Mouse (Mus musculus) forebrain, embryonic 13.5 days (tissue): ENCODE data around the gene Maml2. TPM values are rescaled to one million over a fixed set of nuclear protein-coding genes. Genes with fewer than 3 reads are reported as not detected.

Source experiments
- ATAC-seq: fragments of 200-750 bp; cut with Nextera tagmentation; 2 replicates; pipeline ENCODE4 v1.8.0; 2017
- H3K27ac ChIP-seq: fragments of 300-500 bp; sonication (generic); 2 replicates; pipeline ENCODE4 v1.5.1; 2015; ENCODE audit warnings: inconsistent platforms, mild to moderate bottlenecking, moderate library complexity
- H3K27me3 ChIP-seq: fragments of 300-500 bp; sonication (generic); 2 replicates; pipeline ENCODE4 v1.6.1; 2015; ENCODE audit warnings: mild to moderate bottlenecking, inconsistent platforms
- H3K36me3 ChIP-seq: fragments of 300-500 bp; sonication (generic); 2 replicates; pipeline ENCODE4 v1.6.1; 2015; ENCODE audit warnings: mild to moderate bottlenecking, inconsistent platforms; ENCODE audit not compliant: poor library complexity, severe bottlenecking
- H3K4me1 ChIP-seq: fragments of 300-500 bp; sonication (generic); 2 replicates; pipeline ENCODE4 v1.6.1; 2015; ENCODE audit warnings: inconsistent platforms
- H3K4me2 ChIP-seq: fragments of 300-500 bp; sonication (generic); 2 replicates; pipeline ENCODE4 v1.6.1; 2015; ENCODE audit warnings: inconsistent platforms, mild to moderate bottlenecking, moderate library complexity
- H3K4me3 ChIP-seq: fragments of 300-500 bp; sonication (generic); 2 replicates; pipeline ENCODE4 v1.5.1; 2015; ENCODE audit warnings: mild to moderate bottlenecking, inconsistent platforms
- H3K9ac ChIP-seq: fragments of 300-500 bp; sonication (generic); 2 replicates; pipeline ENCODE4 v1.6.1; 2015; ENCODE audit warnings: mild to moderate bottlenecking, inconsistent platforms
- H3K9me3 ChIP-seq: fragments of 300-500 bp; sonication (generic); replicated peaks from 2 replicates; pipeline ENCODE4 v1.6.1; 2016; ENCODE audit warnings: inconsistent platforms
- WGBS: fragments of 180-500 bp; shearing (Covaris S2); methylation state at CpG from one replicate; pipeline ENCODE4 v1.1.7; 2015; 5-methylcytosine and 5-hydroxymethylcytosine counted together
- polyA plus RNA-seq: library from polyadenylated mRNA; unstranded; fragments of >200 nt; fragmentation: Nextera tagmentation; extraction: Ambion mirVana; gene quantifications from 2 replicates; pipeline ENCODE4 v1.2.1, GENCODE M21; 2015

Gene Maml2
- polyA plus RNA-seq, 1 experiment from 2014 or later = 8.8 TPM

DNA sequence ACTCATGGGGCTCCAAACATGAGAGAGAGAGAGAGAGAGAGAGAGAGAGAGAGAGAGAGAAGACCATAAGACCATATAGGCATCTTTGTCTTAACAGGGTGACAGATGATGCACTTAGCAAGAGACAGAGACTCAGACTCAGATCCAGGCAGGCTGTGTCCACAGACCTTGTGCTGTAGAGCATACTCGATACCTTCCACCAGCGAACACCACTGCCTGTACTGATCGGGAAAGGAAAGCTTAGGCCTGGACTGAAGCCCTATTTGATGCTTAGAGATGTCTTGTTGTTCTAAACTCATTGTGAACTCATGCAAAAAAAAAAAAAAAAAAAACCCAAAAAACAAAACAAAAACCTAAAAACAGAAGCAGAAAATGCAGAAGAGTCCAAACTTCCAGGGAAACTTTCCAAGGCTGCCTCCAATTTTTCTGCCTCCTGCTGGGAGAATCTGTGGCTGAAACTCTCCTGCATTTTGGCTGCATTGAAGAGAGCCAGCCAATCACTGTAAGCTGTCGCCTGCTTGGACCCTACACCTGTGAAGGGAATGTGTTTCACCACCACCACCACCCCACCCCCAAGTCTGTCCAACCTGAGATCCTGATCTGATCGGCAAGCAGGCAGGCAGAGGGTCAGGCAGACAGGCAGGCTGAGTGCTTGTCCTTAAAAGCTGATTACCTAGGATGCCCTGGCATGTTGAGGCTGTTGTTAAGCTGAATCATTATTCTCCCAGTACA is 268.6 kb downstream of the Maml2 start:
- H3K4me2 ChIP-seq = no peak overlapping the region
- H3K9me3 ChIP-seq = no peaks in the 10 kb centered on the region
- no peak overlapping the region for H3K27ac ChIP-seq
- ATAC-seq = no peak
- no peaks in the 10 kb centered on the region for H3K36me3 ChIP-seq
- 82% methylated on average over 5 of the region's 5 CpGs for WGBS
- no peak overlapping the region for H3K9ac ChIP-seq
- no peaks in the 10 kb centered on the region for H3K27me3 ChIP-seq
- H3K4me3 ChIP-seq = no peak overlapping the region
- peaks cover 21% of the 10 kb centered on the region for H3K4me1 ChIP-seq

DNA sequence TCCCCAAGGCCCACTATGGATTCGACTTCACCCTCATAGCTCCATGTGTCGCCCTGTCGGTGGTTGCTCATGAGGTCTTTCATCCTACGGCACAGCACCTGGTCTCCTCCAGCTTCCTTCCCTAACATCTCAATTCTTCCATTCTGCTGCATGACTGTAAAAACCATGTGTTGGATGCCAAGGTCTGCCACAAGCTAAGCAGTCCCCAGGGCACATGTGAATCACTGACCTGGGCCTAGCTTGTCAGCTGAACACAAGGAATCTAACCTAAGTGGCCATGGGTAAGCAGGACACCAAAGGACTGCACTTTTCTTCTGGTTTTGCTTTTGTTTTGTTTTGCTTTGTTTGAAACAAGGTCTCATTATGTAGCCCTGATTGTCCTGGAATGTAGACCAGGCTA is 271.3 kb downstream of the Maml2 start:
- Histone ChIP-seq H3K27me3 (no peaks in the 10 kb centered on the region), H3K4me3 (no peak overlapping the region), H3K9me3 (peaks cover 5% of the 10 kb centered on the region; the same call in 1 of the 2 replicates), H3K9ac (no peak overlapping the region), H3K36me3 (no peaks in the 10 kb centered on the region), H3K27ac (no peak overlapping the region), H3K4me1 (peaks cover 12% of the 10 kb centered on the region), H3K4me2 (no peak overlapping the region)
- no peak for ATAC-seq
- WGBS = 93% methylated on average over 4 of the region's 4 CpGs

DNA sequence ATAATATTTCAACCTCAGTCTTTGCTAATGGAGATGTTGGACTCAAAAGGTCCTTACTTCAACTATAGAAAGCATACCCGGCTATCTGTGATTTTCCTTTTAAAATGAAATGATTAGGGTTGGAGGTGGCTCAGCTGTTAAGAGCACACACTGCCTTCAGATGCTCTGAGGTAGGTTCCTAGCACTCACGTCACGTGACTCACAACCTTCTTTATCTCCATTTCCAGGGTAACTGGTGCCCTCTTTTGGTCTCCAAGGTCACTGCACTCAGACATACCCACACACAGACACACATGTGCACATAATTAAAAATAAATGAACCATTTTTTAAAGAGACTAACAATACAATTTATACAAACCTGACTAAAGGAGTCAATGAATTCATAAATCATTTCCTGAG is 275.1 kb downstream of the Maml2 start:
- Histone ChIP-seq H3K9me3 (peaks cover 5% of the 10 kb centered on the region; the same call in 1 of the 2 replicates), H3K27ac (no peak overlapping the region), H3K4me2 (no peak overlapping the region), H3K4me1 (peaks cover 10% of the 10 kb centered on the region), H3K4me3 (no peak overlapping the region), H3K9ac (no peak overlapping the region), H3K36me3 (no peaks in the 10 kb centered on the region), H3K27me3 (no peaks in the 10 kb centered on the region)
- WGBS = 96% methylated on average over 3 of the region's 3 CpGs
- no peak for ATAC-seq

DNA sequence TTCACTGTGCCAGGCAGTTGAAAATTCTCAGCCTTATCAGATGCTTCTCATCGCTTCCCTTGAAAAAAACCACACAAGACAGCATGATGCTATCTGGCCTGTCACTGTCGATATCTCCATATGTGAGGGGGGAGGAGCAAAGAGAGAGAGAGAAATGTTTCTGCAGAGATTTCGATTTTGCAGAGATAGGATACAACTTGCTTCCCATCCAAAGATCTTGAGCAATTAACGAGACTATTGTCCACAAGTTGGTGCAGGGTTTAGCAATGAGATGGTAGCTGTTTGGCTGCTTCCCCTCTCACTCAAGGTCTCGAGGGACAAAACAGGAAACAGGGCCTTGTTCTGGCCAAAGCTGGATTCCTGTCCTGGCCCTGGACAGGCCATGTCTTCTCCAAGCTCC is 276.3 kb downstream of the Maml2 start:
- peaks cover 13% of the 10 kb centered on the region for H3K4me1 ChIP-seq
- no peak overlapping the region for H3K4me3 ChIP-seq
- no peaks in the 10 kb centered on the region for H3K36me3 ChIP-seq
- 77% methylated on average over 5 of the region's 5 CpGs for WGBS
- H3K9ac ChIP-seq = no peak overlapping the region
- peaks cover 5% of the 10 kb centered on the region; the same call in 1 of the 2 replicates for H3K9me3 ChIP-seq
- H3K27me3 ChIP-seq = 0 out of 2 replicates have a peak, but pooled peaks cover 2% of the 10 kb centered on the region
- H3K27ac ChIP-seq = no peak overlapping the region
- H3K4me2 ChIP-seq = no peak overlapping the region
- ATAC-seq = no peak

DNA sequence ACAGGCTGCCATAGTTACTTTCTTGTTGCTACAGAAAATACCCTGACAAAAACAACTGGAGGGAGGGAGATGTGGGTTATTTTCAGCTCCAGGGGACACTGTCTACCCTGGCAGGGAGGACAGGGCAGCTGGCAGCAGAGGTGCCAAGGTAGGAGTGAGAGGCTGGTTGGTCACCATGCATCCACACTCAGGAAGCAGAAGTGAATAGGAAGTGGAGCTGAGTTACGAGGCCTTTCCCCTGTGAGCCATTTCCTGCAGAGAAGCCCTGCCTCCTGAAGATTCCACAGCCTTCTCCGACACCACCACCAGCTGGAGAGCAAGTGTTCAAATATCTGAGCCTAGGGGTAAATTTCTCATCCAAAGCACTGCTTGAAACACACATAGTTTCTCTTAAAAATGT is 277.2 kb downstream of the Maml2 start:
- no peaks in the 10 kb centered on the region for H3K36me3 ChIP-seq

DNA sequence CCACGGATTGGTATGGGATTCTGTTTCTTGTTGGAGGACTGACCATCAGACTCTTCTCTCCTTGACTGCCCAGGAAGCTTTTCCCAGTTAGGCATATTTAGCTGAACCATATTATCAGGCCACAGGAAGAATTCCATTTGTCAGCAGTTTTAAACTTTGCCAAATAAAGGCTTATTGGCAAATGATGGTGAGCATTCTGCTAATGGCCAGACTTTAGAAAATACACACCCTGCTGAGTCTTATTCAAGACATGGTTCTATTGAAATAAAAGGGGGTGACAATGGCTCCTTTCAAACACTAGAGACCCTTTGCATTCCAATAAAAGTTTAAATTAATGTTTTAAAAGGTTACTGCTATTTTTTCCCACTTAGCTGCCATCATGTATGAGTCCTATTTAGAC is 279.4 kb downstream of the Maml2 start:
- H3K9ac ChIP-seq = no peak overlapping the region
- H3K4me3 ChIP-seq = no peak overlapping the region
- H3K27me3 ChIP-seq = 0 out of 2 replicates have a peak, but pooled peaks cover 2% of the 10 kb centered on the region
- peaks cover 5% of the 10 kb centered on the region; the same call in 1 of the 2 replicates for H3K9me3 ChIP-seq
- H3K27ac ChIP-seq = no peak overlapping the region
- WGBS = 47% methylated on average over 1 of the region's 1 CpGs
- peaks cover 13% of the 10 kb centered on the region for H3K4me1 ChIP-seq
- H3K4me2 ChIP-seq = no peak overlapping the region
- ATAC-seq = no peak
- H3K36me3 ChIP-seq = no peaks in the 10 kb centered on the region

More for the DNA sequence above, 277.2 kb downstream of the Maml2 start:
- Histone ChIP-seq H3K9me3 (peaks cover 5% of the 10 kb centered on the region; the same call in 1 of the 2 replicates), H3K4me1 (peaks cover 13% of the 10 kb centered on the region), H3K27me3 (0 out of 2 replicates have a peak, but pooled peaks cover 2% of the 10 kb centered on the region), H3K27ac (no peak overlapping the region), H3K4me2 (no peak overlapping the region), H3K9ac (no peak overlapping the region), H3K4me3 (no peak overlapping the region)
- ATAC-seq = no peak
- WGBS = 79% methylated on average over 2 of the region's 2 CpGs

DNA sequence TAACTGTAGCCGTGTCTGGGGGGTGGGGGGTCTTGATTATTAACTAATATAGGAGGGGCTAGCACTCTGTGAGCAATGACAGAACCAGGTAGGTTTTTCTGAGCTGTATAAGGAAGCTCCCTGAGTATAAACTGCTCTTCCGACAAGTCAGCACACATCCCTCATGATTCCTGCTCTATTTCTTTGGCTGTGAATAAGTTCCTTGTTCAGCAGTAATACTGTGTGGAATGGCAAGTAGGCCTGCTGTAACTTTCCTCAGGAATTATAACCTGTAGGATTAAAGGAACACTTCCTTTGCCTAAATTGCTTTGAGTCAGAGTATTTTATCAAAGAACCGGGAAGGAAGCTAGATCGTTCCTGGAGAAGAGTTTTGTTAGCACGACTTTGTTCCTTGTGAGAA is 283.4 kb downstream of the Maml2 start:
- H3K36me3 ChIP-seq = no peaks in the 10 kb centered on the region
- H3K4me3 ChIP-seq = no peak overlapping the region
- peaks cover 31% of the 10 kb centered on the region for H3K4me1 ChIP-seq
- no peak overlapping the region for H3K27ac ChIP-seq
- no peak for ATAC-seq
- no peak overlapping the region for H3K4me2 ChIP-seq
- no peaks in the 10 kb centered on the region for H3K9me3 ChIP-seq
- 0 out of 2 replicates have a peak, but pooled peaks cover 2% of the 10 kb centered on the region for H3K27me3 ChIP-seq
- H3K9ac ChIP-seq = no peak overlapping the region
- WGBS = 86% methylated on average over 5 of the region's 5 CpGs

DNA sequence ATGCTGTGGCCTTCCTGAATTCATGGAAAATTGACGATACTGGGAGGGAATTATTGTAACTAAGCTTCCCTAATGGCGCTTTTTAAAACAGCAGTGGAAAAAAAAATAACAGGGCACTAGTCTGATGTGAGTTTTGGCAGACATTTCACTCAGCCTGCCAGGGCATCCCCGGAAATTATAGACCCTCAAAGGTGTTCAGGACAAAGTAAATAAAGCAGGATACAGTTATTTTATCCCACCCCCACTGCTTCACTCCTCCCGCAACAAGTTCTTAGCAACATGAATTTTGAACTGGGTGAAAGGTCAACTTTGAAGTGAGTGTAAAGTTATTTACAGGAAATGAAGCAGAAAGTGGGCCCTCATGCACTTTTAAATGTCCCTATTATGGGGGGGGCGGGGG is 286.2 kb downstream of the Maml2 start:
- Histone ChIP-seq H3K4me2 (no peak overlapping the region), H3K27me3 (no peaks in the 10 kb centered on the region), H3K4me1 (peaks cover 33% of the 10 kb centered on the region), H3K9me3 (no peaks in the 10 kb centered on the region), H3K36me3 (no peaks in the 10 kb centered on the region), H3K27ac (no peak overlapping the region; the same call in 1 of the 2 replicates), H3K9ac (no peak overlapping the region), H3K4me3 (no peak overlapping the region)
- ATAC-seq = no peak
- 39% methylated on average over 5 of the region's 5 CpGs for WGBS

DNA sequence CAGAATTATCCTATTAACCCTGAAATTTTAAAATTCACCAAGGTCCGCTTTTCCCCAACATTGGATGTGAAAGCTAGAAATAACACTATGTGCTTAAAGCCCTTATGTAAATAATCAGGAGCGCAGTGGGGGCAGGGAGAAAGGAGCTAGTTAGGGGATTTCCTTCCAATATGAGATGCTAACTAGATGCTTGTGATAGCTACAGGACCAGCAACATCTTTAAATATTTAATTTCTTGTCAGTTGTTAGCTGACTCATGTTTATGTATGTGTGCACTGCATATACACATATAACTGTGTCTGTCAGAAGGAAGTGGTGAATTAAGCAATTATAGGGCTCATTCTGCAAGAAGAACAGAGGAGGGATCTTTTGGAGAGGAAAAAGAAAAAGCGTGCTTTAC is 286.7 kb downstream of the Maml2 start:
- H3K4me2 ChIP-seq = no peak overlapping the region
- no peak overlapping the region; the same call in 1 of the 2 replicates for H3K27ac ChIP-seq
- ATAC-seq = peak; percentile 44; the same call in 1 of the 2 replicates
- H3K9me3 ChIP-seq = no peaks in the 10 kb centered on the region
- H3K36me3 ChIP-seq = no peaks in the 10 kb centered on the region
- H3K27me3 ChIP-seq = no peaks in the 10 kb centered on the region
- H3K9ac ChIP-seq = no peak overlapping the region
- H3K4me1 ChIP-seq = peaks cover 33% of the 10 kb centered on the region
- no peak overlapping the region for H3K4me3 ChIP-seq
- WGBS = 80% methylated on average over 3 of the region's 3 CpGs

DNA sequence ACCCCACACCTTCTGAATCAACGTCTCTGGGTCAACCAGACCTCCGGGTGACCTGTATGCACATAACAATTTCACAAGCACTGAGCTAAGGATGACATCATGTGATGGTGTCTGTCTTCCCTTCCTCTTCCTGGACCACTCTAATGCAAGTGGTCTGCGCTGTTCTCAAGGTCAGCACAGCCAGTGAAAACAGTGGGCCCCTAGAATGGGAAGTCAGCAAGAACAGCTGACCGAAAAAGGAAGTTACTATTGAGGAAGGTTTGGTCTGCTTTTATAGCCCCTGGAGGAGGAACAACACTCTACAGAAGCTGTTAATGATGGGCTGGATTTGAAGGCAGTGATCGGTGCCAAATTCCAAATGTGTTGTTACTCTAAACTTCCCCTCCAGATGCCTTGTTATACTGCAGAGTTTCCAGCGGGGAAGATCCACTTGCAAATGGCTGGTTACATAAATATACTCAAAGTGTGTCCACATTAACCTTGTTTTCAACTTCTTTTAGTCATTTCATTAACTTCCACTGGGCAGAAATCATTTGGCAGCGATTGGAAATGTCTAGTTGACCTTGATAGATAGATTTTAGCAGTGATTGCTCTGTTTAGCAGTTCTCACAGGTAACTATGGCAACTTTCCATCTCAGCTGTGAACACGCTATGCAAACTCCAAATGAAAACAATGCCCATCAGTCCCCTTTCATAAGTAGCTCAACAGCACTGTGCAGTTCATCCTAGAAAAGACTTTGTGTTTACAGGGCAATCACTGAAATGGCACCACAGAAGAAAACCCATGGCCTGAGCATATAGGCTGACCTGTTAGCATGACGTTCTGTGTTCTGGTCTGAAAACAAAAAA is 289.6 kb downstream of the Maml2 start:
- no peak overlapping the region for H3K4me2 ChIP-seq
- H3K9me3 ChIP-seq = no peaks in the 10 kb centered on the region
- no peak overlapping the region for H3K4me3 ChIP-seq
- H3K9ac ChIP-seq = no peak overlapping the region
- no peak overlapping the region for H3K27ac ChIP-seq
- WGBS = 65% methylated on average over 9 of the region's 9 CpGs
- ATAC-seq = no peak; the same call in 1 of the 2 replicates
- H3K27me3 ChIP-seq = no peaks in the 10 kb centered on the region
- H3K4me1 ChIP-seq = peaks cover 33% of the 10 kb centered on the region
- H3K36me3 ChIP-seq = no peaks in the 10 kb centered on the region

DNA sequence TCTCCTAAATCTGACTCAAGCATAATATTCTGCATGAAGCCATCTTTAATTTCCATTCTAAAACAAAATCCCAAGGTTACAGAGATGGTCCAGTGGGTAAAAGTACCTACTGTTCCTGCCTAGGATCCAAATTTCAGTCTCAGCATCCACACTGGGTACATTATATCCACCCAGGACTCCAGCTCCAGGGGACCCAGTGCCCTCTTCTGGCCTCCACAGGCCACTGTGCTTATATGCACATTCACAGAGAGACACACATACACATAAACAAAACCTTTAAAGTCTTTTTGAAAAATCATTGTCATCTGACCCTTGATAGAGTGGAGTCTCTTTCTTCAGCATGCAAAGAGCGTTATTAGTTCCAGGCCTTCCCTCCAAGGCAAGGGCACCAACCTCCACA is 291.0 kb downstream of the Maml2 start:
- no peak overlapping the region for H3K27ac ChIP-seq
- ATAC-seq = no peak
- no peak overlapping the region for H3K4me3 ChIP-seq
- H3K27me3 ChIP-seq = no peaks in the 10 kb centered on the region
- no peaks in the 10 kb centered on the region for H3K9me3 ChIP-seq
- H3K9ac ChIP-seq = no peak overlapping the region
- H3K4me1 ChIP-seq = peaks cover 24% of the 10 kb centered on the region
- no peak overlapping the region for H3K4me2 ChIP-seq
- no peaks in the 10 kb centered on the region for H3K36me3 ChIP-seq
- WGBS = 98% methylated on average over 1 of the region's 1 CpGs

DNA sequence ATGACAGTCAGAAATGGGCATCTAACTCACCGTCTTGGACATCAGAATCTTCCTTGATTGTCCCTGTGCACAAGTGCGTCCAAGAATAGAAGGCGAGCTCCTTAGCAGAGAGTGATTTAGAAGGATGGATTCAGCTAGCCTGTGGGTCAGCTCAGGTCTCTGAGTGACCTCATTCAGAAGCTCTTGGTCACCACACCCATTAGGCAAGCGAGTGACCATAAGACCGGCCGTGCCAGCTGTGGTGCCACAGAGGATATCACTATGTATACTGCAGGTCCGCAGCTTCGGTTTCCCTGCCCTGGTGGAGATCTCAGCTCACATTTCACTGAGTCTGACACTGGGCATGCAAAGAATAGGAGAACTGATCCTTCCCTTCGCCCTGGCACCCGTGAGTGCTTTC is 294.9 kb downstream of the Maml2 start:
- whole genome bisulfite sequencing = 91% methylated on average over 10 of the region's 10 CpGs
- no peak overlapping the region for H3K9ac ChIP-seq
- ATAC-seq = no peak
- H3K36me3 ChIP-seq = no peaks in the 10 kb centered on the region
- peaks cover 3% of the 10 kb centered on the region for H3K4me1 ChIP-seq
- H3K27me3 ChIP-seq = no peaks in the 10 kb centered on the region
- H3K4me2 ChIP-seq = no peak overlapping the region
- H3K4me3 ChIP-seq = no peak overlapping the region
- H3K27ac ChIP-seq = no peak overlapping the region
- no peaks in the 10 kb centered on the region for H3K9me3 ChIP-seq
